Mouse (Mus musculus) mesoderm, embryonic 11.5 days (tissue): ENCODE results near the gene Ankrd6.
A peak's percentile ranks its signal among the peaks of the same experiment; 100 is the strongest.

Experiments used
- DNase-seq: peaks from one replicate; pipeline ENCODE4 v3.0.0-alpha.2; 2012; ENCODE audit warnings: low read depth, low spot score

Gene Ankrd6

DNA sequence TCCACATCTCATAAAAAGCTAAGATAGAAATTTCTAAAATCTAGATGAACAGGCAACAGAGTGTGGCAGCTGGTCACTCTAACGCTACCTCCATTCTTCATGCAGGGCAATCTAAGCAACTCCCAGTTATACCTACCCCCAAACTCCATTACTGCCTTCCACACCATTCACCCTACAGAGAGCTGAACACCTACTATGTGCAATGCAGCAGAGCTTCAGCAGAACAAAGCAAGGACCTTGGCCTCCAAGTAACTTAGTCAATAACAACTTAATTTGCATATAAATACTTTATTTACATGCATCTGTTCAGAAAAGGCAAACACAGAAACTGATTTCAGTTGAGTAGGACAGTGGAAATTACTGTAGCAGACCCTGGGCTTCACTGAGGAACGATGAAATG is 44.7 kb downstream of the Ankrd6 start:
- no peak for DNase-seq

DNA sequence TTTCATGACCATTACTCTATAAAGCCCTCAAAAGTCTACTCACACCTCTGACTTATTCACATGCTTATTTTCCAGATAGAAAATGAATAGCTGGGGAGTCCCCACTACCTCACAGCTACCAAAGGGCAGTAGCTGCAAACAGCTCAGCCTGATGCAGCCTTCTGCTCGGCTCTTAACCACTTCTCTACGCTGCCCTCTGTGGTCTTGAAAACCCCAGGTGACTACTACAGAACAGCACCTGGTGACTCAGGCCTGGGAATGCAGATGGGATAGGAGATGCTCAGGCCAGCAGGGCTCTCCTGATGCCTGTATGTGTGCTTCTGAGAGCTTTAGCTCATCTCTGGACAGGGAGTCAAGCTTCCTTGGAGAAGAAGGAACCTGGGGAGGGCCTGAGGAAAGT is 45.3 kb downstream of the Ankrd6 start:
- DNase-seq, result no peak

DNA sequence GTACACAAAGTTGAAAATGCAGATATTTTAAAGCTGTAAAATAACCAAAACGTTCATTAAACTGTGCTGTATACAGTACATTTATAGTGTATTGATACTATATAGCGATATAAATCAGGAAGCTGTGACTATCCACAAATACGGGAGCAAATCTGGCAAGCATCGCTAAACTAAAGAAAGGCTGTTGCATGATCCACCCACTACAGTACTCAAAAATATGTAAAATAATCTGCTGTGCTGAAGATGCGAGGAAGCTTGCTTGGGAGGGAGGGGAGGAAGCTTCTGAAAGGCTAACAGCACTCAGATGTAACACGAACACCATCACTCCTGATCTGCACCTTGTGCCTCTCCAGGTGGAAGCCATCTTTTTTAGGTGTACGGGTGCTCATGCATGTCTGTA is 46.8 kb downstream of the Ankrd6 start:
- no peak for DNase-seq

DNA sequence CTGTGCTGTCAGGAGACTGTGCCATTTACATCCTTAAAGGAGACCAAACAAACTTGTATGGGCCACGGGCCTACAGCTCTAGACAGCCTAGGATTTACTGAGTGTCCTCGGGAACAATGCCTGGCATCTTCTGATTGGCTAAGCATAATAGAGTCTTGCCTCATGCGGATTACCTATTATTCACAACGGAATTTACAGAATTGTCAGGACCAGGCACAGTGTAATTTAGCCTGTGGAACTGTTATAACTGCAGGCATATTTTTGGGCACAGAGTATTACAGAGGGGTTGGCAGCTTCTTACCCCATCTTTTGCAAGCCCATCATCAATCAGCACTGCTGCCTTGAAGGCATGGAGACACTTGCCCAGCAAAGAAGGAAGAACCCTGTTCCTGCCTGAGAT is 51.6 kb downstream of the Ankrd6 start:
- no peak for DNase-seq

DNA sequence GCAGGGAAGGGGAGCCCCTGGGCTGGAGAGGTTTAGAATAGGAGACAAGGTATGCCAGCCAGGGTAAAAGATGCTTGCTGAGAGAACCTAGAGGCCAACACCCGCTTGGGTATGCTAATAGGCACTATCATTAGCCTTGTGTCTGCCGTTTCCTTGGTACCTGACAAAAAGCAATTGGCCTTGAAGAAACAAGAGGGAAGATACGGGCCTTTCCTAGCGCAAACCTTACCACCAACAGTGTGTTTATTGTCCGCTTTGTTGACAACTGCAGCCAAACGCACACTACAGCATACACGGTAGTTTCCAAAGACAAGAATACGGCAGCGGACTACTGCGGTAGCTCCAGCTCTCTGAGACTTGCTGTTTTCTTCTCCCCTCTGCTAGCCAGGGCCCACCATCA is 59.3 kb downstream of the Ankrd6 start:
- DNase-seq, result no peak

DNA sequence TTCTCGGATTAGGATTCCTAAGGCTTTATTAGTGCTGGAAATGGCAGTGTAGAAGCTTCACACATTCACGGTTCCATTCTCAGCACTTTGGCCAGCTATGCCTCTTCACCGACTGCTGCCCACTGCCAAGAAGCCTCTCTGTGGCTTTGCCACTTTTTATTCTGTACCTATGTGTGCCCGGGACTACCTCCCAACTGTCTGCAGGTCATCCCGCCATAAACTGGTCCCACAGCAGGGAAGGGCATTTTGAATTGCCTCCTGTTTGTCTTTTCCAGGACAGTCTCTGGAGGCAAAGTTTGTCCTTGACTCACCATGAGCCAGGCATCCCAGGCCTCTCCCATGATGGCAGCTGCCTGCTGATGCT is 59.9 kb downstream of the Ankrd6 start:
- no peak for DNase-seq

DNA sequence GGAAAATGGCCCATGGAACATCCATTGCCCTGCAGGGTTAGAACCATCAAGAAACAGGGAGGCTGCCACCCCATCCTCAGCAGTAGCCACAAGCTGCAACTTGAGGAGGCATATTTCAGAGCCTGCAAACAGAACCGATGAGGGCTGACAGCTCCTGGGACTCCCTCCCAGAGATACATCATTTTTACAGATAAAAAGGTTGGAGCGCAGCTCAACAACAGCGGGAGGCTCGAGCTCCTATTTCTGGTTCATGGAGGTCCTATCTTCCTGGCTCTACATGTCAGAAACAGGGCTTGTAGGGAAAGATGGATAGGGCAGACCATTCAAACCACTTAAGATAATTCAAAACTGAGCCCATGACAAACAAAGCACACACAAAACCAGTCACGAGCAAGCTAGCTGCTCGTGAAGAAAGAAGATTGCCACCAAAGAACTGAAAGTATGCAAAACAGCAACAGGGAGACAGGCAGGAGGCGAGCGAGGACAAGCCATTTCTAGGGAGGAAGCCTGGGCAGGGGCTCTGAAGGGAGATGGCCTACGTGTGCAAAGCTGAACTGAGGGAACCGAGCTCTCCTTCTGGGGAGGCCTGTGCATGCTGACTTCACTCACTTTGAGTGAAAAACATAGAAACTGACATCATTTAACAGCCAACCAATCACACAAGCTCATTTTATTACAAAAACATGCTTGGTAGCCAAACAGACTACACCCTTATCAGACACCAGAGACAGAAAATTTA is 60.5 kb downstream of the Ankrd6 start:
- DNase-seq, result no peak

DNA sequence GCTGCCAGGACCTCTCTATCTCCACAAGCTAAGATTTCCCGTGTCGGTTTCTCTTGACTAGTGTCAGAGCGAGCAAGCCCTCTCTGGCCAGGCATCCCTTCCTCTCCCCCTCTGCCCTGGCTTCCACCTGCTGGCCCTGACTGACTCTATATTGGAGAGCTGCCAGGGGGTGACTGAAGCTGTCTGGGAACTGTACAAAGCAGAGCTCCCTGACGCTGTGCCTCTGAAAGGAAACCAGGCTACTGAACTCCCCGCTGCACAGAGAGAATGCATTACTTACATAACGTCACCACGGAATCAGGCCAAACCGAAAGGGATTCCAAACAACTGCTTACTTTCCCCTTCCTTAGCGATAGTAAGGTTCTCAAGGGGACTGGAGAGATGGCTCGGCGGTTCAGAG is 61.4 kb downstream of the Ankrd6 start:
- DNase-seq, result no peak

DNA sequence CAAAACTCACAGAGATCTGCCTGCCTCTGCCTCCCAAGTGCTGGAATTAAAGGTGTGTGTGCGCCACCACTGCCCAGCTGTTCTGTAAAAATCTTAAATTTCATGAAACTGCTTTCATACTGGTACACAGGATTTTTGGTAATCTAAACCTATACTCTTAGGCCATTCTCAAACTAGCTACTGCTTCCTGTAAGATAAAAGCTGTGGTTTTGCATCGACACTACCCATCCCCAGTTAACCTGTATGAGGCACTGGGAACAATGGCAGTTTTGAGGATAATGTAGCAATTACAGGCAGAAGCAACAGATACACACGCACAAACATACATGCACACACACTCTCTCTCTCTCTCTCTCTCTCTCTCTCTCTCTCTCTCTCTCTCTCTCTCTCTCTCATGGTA is 64.2 kb downstream of the Ankrd6 start:
- no peak for DNase-seq

DNA sequence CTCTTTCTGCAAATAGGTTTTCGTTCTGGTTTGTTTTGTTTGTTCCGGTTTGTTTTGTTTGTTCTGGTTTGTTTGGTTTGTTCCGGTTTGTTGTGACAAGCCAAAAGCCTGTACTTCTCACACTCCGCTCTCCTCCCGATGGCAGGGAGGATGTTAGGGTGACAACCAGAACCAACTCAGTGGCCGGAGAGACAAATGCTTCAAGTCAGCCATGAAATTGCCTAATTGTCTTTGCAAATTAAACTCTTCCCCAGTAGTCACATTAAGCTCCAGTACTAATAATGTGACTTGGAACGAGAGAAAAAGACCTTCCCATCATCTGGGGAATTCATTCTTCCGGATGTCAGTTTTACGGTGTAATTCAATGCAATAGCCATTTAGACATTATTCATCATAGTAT is 66.0 kb downstream of the Ankrd6 start:
- no peak for DNase-seq

DNA sequence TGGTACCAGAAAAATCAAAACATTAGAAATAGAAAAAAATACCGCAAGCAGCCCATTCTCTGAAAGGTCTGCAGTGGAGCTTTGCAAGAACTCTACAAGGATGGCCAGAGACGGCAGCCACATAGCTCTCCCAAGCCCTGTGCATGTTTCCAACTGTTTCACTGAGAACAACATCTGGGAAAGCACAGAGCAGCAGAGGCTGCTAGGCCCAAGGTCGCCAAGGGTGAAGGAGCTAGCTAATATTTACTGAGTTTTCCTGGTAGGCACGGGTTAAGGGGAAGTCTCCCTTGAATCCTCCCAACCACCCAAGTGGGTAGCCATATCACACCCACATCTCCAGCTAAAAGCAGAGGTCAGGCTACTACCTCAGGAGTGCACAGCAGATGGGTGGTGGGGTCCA is 69.6 kb downstream of the Ankrd6 start:
- no peak for DNase-seq

DNA sequence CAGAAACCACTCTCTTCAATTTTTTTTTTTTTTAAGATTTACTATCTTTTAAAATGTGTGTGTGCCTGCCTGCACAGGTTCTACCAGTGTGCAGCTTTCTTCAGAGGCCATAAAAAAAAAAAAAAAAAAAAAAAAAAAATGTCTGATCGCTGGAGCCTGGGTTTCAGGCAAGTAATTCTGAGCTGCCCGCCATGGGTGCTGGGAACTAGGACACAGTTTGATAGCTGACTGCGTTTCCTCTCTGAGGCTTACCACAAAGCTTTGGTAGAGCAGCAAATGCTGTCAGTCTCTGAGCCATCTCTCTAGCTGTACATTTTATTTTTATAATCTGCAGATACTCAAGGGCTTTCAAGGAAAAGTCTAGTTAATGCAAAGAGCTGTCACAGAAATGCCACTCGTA is 76.0 kb downstream of the Ankrd6 start:
- no peak for DNase-seq

DNA sequence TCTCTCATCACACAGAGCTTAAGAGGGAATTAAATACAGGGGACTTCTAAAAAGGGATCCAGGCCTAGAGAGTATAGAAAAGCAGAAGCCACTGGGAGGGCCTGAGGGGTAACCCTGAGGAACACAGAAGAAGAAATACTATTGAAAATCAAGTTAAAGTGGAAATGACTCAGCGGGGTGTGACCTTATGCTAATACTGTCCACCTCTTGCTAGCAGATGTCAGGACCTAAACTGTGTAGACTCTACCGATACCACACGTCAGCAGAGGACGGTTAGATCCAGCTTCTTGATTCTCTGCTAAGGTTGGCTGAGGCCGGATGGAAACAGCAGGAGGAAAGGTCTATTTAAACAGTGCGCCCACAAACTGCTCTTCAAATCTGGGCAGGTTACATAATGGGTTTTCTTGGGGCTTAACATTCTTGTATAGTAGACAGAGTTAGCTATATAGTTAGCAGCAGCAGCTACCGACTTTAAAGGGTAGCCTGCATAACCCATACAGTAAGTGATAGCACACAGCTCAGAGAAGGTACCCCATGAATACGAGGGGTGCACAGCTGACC is 78.4 kb downstream of the Ankrd6 start:
- no peak for DNase-seq

DNA sequence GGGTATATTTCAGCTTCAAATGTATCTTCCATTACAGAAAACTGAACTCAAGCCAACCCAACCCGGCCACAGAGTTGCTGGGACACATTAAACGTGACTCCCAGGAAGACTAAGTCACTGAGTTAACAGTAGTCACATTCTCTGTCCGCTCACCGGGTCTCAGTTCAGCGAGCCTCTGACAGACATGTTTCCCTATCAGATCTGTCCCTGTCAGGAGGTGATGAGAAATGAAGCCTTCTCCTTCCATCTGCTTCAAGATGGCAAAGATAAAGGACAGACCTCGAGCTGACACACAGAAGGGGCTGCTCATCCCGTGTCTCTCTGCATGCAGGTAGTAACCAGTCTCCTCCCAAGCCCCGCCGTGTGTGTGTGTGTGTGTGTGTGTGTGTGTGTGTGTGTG is 81.3 kb downstream of the Ankrd6 start:
- DNase-seq, result no peak

DNA sequence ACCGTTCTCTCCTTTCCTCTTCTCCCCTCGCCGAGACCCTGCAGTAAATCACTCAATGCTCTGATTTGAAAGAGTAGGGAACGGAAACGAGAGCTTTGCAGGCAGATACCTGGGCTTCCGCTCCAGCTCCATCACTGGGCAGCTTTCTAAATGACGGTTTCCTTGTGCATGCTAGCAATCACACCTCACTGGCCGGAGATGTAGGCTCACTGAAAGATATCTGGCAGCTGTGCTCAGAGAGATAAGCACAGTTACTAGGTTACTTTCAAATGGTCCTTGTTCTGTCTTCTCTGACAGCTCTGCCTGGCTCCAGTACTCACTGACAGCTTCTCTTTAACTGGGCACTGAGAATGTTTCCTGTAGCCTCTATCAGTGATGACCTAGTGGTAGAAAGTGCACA is 81.8 kb downstream of the Ankrd6 start:
- DNase-seq, result no peak

DNA sequence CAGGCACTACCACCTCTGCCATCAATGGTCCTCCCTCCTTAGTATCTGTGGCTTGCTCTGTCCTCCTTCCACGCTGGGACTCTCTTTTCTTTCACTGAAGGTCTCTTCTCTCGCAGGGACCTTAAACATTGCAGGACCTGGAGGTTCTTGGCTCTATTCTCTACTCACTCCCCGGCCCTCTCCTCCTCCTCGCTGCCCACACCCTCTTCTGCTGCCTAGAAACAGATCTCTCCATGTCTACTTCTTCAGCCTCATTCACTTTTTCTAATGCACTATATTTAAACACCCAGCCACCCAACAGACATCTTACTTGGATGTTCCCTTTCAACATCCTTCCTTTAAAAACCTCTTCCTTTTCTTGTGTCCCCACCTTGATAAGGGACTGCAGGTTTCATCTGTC is 82.2 kb downstream of the Ankrd6 start:
- no peak for DNase-seq

DNA sequence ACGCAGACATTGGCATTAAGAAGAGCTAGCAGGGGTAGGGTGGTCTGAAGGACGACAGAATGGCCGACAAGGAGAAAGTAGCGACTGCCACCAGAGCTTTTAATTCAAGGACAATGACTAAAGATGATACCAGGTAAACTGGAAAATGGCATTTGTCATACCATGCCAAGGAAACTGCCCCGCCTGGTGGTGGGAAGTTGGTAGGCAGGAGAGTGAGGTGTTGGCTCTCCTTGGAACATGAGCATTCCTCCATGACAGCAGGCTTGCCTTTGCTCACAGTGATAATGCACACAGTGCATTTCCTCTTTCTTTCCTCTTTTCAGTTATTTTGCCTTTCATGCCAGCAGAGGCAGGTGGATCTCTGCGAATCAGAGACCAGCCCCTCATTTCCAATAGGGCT is 83.2 kb downstream of the Ankrd6 start:
- DNase-seq, result no peak

DNA sequence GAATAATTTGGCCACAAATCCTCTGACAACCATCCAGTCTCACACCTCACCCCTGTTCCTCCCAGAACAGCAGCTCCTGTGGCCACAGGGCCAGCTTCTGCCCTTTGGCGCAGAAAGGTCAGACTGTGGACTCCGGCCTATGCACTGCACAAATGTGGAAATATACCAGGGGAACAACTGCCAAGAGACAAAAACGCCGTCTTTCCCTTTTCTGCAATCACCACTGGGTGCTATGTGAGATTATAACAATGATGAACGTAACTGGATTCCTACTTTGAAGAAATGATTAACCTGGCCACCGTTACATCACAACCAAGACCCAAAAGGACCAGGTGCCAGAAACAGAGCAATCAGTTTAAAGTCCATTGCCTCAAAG is 85.8 kb downstream of the Ankrd6 start:
- DNase-seq, result no peak

DNA sequence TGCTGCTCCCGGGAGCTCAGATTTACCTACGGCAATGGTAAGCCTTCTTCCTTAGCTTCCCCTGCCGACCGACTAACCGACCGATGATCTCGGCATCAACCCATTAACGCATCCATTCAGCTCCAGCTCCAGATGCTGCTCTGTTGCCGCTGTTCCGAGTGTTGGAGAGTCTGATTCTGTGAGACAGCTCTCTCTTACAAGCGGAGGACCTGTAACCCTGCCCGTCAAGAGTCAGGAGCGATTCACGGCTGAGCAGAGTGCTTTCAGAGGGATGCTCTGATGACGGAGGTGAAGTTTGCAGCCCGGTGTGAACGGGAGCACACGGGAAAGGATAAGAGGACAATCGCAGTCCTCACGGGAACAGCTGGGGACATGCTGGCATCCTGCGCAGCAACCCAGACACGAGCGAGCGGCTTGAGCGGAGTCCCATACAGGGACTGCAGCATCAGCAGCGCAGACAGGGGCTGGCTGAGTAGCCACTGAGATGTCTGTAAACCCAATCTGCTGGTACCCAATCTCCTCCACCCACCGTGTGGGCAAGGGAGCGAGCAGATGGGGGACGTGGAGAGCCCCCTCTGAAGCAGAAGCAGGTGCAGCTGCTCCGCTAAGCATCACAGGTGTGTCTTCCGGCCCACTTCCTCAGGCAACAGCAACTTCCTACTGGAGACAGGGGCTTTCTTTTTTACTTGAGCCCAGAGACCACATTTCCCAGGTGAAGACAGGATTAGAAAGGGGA is 86.3 kb downstream of the Ankrd6 start:
- no peak for DNase-seq

DNA sequence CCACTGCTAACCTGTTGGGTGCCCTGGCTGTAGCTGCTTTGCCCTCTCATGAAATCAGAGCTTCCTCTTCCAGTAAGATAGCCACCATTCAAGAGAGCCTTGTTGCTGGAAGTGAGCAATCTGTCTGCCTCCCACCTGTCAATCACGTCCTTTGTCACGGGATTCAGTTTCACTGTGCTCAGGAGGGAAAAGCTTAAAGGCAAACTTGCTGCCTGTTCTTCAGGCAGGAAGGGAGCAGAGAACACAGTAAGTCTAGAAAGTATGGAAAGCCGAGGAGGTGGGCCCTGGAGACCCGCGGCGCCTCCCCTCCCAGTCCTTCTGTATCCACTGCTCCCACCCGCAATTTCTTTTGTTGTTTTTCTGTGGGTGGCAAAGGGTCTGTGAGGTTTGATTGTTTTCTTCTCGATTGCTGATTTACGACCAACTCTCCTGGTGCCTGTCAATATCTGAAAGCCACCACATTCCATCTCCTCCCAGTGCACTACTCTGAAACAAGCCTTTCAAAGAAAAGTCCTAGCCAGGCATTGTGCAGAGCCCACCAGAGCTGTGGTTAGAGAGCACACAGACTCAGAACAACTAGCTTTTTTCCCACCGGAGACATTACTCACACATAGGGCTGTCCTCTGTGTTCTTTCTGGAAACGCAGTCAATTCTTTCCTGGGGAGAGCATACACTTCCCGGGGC is 87.1 kb downstream of the Ankrd6 start:
- DNase-seq, result peak; percentile 67

DNA sequence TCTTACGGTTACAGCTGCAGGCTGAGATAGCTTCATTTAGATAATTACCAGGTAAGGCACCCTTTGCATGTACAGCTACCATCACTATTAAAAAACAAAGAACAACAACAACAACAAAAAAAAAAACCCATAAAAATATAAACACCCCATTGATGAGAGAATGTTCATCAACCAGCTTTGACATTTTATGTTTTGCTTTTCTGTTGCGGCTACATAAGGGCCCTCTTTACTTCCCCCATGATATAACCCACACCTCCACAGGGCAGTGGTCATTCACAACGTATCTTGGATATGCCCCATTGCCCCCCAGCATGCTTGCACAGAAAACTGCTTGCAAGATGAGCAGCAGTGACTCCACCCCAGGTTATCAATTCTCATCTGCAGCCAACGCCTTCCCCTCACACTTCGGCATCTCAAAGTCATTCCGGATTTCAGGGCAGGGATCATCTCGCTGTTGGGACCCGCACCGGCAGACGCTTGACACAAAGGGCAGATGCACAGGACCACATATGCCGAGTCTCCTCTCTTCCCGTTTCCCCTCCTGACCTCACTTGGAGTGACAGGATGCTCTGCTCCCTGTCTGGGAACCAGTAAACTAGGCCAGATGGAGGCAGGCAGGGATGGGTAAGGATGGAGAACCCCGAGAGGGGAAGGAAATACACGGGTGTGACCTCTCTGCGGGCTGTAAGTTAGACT is 87.7 kb downstream of the Ankrd6 start:
- DNase-seq, result no peak
